Mouse (Mus musculus): Measurements from ENCODE around the gene Scamp3.
A peak's percentile ranks its signal among the peaks of the same experiment; 100 is the strongest.
"Not testable (repeated sequence)": the region's sequence is repeated elsewhere in the genome, so short reads cannot be mapped to it uniquely, and the experiment has no call there.

Gene Scamp3

DNA sequence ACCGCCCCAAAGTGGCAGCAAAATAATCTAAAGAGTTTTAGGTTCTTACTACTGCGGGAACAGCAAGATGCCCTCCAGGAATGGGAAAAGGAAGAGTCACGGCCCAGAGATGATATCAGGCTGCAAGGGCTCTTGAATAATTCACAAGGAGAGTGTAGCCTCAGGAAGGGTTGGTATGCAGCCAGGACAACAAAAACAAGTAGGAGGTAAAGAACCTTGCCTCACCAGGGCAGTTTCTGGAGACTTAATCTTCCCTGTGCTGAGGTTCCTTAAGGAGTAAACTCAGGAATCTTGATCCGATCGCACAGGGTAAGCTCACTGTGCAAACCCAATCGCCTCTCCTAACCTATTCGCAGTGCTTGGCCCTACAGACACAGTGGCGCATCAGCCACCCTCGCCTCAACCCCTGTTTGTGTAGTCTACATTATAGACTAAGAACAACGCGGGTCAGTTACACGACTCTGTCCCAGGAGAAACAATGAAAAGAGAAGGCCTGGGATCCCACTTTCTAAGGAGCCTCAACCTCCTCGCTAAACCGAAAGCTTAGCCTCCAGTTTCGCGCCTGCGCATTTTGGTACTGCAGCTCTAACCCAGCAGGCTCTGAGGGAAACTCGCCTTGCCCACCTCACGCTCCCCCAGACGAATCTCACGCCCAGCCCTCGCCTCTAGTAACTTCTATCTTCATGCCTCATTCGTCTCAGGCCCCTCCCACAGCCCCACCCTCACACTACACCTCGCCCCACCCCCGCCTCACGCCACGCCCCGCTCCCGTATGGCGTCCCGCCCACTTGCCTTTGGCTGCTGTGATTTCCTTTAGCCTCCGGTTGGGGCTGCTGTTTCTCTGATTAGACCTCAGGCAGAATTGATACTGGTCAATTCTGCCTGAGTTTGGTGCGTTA is 19.0 kb downstream of the Scamp3 start:
- peak; percentile 95 for DNase-seq (ENCODE audit: low read depth, low spot score)

DNA sequence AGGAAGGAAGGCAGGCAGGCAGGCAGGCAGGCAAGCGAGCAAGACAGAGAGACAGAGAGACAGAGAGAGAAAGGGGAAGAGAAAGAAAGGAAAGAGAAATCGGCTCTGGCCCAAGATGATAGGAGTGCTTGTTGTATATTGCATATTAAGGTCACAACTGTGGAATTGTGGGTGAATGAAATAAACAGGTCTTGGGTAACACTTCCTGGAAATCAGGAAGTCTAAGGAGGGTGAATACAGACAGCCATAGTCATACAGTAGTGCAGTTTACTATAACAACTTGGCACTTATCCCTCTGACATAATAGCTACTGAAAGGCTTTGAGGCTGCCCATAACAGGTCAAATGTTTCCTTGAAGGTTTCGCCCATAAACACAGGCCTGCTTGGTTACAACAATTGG is 22.6 kb downstream of the Scamp3 start:
- DNase-seq (ENCODE audit: low read depth, low spot score): no peak

DNA sequence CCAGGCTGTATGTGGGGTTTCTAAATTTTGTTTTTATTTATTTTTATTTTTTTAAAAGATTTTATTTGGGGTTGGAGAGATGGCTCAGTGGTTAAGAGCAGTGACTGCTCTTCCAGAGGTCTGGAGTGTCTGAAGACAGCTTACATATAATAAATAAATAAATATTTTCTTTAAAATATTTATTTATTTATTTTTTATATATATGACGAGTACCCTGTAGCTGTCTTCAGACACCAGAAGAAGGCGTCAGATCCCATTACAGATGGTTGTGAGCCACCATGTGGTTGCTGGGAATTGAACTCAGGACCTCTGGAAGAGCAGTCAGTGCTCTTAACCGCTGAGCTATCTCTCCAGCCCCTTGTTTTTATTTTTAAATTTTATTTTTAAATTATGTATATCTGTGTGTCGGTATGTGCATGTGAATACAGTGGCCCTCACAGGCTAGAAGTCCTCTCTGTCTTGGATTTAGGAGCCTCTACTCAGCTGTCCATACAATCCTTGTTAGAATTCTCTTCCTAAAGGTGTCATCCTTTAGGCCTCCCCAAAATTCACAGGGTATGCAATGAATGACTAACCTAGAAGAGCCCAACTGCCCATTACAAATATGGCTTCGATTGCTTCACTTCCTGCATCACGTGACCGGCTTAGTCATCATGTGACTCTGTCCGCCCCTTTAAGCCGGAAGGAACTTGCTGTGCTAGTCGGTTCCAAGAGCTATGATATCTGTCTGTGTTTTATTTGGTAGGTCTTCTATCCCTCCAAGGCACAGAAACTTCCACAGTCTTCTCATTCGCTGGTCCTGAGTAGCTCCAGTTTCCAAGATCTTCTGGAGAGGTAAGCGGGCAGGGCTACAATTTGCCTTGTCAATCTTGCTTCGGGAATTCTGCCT is 25.2 kb downstream of the Scamp3 start, which contains the start of gene Gba:
Gba (plus strand) TSS at position 676 of the 889 bp plus-strand sequence.
- DNase-seq (ENCODE audit: low read depth, low spot score): peak; percentile 90

DNA sequence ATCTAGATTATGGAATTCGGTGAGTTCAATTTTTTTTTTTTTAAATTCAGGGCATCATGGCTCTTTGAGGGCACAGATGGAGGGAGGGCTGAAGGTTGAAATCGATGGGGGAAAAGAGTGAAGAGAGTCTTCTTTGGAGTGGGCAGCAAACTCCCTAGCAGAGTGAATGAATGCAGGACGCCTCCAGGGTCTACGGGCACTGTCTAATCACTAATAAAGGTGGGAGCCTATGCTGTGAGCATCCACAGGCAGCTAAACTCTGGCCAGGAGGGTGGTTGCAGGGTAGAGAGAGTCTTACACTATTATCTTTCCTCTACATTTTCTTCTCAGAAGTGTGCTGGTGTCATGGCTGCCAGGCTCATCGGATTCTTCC is 25.9 kb downstream of the Scamp3 start:
- DNase-seq (ENCODE audit: low read depth, low spot score): no peak

DNA sequence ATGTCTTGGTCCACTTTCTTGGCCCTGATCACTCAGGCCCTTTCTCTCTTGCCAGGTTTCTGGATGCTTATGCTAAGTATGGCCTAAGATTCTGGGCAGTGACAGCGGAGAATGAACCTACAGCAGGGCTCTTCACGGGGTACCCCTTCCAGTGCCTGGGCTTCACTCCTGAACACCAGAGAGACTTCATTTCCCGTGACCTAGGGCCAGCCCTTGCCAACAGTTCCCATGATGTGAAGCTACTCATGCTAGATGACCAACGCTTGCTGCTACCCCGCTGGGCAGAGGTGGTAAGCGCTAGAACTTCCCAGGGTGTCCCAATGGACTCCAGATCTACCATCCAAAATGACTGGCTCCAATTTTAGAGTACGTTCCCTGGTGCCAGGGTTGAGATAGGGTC is 28.8 kb downstream of the Scamp3 start:
- no peak for DNase-seq (ENCODE audit: low read depth, low spot score)

DNA sequence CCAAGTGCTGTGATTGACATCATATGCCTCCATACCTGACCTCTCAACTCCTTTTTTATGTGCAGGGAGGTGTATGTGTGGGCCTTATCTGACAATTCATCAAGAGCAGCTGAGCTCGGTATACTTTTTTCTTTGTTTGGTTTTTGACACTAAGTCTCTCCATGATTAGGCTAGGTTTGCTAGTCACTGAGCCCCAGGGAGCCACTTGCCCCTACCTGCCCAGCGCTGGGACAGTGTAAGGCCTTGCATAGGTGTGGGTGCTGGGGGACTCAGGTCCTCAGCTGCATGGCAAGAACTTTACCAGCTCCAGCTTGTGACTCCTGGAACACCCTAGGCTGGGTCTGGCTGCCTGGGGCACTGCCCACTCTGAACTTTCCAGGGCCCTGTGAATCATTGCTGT is 29.4 kb downstream of the Scamp3 start:
- no peak for DNase-seq (ENCODE audit: low read depth, low spot score)

DNA sequence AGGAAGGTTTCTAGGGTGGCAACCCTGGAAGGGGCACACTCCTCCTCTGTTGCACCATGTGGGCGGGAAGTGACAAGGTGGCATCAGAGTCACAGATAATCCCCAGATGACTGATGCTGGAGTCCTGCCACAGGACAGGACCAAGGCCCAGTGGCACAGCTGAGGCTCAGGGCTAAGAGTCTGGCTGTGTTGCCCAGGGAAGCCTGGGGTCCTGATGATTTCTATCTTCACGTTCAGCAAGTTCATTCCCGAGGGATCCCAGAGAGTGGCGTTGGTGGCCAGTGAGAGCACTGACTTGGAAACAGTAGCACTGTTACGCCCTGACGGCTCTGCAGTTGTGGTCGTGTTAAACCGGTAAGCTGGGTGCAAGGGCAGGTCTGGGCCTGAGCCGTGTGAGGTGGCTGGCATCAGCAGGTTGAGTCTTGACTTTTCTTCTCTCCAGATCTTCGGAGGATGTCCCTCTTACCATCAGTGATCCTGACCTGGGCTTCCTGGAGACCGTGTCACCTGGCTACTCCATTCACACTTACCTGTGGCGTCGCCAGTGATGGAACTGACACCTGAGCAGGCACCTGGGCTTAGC is 30.9 kb downstream of the Scamp3 start:
- no peak for DNase-seq (ENCODE audit: low read depth, low spot score)

DNA sequence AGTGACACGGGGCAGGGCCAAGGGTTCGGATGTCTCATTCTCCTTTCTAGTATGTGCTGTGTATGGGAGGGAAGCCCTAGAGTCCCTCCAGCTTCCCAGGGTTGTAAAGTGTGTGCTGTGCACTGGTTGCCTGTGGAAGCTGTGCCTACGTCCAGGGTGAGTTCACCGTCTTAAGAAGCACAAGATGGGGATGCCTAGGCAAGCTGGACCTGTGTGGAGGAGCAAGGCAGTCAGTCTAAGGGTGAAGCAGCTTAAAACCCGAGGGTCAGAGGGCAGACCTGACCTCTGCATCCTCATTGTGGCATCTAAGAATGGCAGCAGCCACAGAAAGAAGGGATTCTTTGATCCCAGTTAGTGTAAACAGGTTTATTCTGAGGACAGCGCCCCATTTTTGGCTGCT is 31.5 kb downstream of the Scamp3 start:
- no peak for DNase-seq (ENCODE audit: low read depth, low spot score)

DNA sequence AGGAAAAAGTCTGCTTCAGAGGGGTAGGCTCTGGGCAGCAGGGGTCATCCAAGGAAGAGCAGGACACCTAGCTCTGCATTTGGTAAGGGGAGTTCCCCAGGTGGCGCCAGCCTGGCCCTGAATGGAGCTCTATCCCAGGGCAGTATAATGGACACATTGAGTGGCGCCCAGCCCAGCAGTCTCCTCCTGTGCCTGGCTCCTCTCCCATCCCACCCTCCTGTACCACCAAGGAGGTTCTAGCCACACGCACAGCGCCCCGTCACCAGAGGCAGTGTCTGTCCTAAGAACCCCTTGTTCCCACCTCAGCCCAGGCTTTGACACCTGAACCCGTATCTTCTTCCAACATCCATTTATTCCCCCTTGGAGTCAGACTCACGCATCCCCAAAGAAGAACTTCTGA is 32.5 kb downstream of the Scamp3 start:
- no peak for DNase-seq (ENCODE audit: low read depth, low spot score)

DNA sequence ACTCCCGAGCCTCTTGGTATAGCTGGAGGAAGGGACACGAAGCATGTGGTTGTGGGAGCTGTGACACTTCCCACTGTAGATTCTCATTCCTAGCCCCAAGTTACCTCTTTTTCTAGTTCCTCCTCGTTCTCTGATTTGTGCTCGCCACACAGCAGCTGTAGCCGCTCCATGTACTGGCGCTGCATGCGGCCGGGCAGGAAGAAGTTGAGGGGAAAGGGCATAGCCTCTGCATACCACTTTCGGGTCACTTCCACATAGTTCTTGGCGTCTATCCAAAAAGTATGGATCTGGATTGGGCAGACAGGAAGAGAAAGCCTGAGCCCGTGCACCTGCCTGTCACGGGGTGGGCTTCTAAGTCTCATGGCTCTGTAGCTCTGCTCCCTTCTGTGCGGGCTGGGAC is 32.9 kb downstream of the Scamp3 start:
- no peak for DNase-seq (ENCODE audit: low read depth, low spot score)

DNA sequence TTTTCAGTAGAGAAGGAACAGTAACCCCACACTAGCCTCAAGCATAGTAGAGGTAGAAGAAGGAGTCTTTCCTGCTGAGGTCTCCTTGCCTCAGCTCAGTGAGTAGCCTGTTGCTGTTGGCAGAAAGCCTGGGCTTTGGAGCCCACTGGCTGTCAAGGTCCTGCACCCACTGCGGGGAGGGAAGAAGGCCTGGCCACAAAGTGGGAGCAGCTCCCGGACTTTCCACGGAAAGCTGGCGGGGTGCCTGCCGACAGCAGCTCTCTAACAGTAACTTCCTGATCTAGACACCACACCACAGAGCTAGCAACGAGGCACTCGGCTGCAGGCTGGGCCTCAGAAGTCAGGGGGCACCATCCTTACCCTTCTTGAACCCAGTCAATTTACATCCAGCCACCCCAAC is 33.5 kb downstream of the Scamp3 start:
- no peak for DNase-seq (ENCODE audit: low read depth, low spot score)

DNA sequence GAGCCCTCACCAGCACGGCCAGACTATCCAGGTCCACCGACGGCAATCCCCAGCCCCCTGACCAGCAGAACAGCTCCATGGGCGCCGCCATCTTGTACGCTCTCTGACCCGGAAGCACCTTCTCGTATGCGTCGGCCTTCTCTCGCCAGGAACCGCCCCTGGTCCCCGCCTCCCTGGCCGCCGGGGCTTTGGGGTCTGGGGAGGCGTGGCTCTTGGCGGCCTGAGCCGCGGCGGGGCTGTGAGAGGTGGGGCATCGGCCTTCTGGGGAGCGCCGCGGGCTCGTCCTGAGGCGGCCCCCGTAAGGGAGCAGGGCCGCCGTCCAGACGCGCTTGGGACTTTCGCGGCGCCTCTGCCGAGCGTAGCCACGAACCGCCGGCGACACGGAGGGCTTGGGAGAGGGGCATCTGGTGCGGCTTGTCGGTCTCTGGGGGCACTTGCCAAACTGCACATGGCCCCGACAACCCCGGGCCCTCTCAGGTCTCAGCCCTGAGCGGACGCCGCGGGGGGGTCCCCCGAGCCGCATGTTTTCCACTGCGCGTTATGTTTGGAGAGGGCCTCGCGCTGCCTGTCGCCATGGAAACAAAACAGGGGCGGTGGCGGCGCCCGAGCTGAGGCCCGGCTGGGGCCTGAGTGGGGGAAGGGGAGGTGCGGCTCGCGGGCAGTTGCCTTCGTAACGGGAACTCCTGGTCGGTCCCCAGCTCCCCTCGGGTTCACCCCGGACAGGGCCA is 36.7 kb downstream of the Scamp3 start:
- peak; percentile 95 for DNase-seq (ENCODE audit: low read depth, low spot score)

DNA sequence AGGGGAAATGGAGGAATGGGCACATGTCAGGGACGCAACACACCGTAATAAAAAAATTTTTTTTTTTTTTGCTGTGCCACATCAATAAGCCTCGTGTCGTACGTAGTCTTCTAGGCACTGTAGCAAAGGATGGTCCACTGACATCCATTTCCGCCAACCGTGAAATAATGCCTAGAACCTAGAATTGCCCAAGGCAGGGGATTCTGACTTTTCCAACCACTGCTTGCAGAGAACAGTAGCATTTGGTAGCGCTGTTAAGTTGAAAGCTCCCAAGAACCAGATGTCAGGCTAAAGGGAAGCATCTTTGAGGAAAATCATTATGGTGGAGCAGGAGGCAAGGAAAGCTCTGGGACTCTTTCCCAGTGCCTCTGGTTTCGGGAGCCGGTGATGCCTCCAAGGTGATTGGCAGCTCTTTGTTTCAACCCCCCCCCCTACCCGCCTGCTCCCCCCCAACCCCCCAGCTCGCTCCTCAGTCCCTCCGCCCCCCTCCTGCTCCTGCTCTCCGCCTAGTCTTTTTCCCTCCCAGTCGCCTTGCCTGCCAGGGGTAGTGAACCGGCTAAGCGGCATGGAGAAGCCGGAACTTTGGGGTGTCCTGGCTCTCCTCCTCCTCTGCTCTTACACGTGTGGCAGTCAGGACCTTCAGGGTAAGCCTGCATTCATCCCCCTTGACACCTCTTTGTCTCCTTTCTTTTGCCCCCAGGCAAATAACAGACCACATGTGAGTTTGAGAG is 37.6 kb downstream of the Scamp3 start, which contains the start of gene Thbs3:
Thbs3 (plus strand) TSS at position 500 of the 731 bp plus-strand sequence.
- DNase-seq (ENCODE audit: low read depth, low spot score): peak; percentile 60

DNA sequence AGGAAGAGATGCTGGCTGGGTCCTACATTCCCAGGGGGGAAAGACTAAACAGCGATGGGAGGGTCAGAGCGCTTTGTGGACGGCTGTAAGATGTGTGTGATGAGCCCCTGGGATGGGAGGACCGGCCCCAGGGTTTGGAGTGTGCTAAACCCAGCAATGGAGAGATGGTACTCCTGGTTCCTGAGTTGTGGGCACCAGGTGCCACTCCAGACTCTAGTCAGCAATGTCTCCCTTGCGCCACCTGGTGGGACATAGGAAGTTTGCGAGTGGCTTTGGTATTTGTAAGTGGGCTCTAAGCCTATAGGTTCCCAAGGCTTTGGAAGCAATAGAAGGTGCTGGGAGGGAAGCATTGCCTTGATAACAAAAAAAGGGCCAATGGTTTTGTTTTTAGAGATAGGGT is 38.6 kb downstream of the Scamp3 start:
- DNase-seq (ENCODE audit: low read depth, low spot score): peak; percentile 92

DNA sequence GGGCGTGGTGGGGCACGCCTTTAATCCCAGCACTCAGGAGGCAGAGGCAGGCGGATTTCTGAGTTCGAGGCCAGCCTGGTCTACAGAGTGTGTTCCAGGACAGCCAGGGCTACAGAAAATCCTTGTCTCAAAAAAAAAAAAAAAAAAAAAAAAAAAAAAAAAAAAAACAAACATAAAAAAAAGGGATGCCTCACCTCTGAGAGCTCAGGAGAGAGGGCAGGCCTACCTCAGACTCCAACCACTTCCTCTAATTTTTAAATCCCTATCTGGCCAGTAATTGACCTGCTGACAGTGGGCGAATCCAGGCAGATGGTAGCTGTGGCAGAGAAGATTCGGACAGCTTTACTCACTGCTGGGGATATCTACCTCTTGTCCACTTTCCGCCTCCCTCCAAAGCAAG is 39.1 kb downstream of the Scamp3 start:
- not testable (repeated sequence) for DNase-seq (ENCODE audit: low read depth, low spot score)

DNA sequence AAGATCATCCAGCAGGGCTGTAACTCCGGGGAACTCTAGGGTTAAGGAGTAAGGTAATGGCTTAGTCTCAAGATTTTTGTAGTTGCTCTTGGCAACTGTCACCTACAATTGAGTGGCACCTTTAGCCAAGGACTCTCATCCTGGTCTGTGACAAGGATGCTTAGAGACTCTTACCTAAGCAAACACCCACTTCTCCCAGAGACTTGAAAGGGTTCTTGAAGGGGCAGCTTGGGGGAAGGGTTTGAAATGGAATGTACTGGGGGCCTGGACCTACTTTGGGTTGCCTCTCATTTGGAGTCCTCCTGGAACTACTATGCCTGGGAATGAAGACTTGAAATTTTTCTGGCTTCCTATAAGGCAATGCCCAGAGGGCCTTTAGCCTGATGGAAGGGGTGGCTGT is 41.0 kb downstream of the Scamp3 start:
- no peak for DNase-seq (ENCODE audit: low read depth, low spot score)

DNA sequence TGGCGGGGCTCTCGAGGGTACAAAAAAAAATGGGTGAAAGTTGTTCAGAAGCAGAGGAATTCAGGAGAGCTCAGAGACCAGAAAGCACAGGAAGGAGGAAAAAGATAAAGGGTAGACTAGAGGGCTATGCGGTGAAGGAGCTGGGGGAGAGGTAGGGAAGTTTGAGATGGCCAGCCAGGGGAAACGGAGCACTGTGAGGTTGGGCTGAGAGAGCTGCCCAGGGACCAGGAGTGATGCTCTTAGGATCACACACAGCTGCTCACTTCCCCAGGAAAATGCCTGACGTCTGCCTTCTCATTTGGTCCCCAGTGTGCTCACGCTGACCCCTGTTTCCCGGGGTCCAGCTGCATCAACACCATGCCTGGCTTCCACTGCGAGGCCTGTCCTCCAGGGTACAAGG is 42.3 kb downstream of the Scamp3 start:
- DNase-seq (ENCODE audit: low read depth, low spot score): no peak

DNA sequence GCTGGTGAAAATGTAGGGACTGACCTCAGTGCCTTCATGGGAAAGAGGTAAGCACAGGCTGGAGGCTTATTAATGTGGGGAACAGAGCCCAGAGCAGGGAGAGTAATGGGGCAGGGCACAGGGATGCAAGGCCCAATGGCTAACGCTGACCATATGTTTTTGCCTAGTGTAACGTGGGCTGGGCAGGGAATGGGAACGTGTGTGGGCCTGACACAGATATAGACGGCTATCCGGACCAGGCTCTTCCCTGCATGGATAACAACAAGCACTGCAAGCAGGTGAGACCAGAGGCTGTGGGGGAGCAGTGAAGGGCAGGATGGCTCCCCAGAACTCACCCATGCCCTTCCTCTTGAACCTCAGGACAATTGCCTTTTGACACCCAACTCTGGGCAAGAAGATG is 43.9 kb downstream of the Scamp3 start:
- DNase-seq (ENCODE audit: low read depth, low spot score): no peak

DNA sequence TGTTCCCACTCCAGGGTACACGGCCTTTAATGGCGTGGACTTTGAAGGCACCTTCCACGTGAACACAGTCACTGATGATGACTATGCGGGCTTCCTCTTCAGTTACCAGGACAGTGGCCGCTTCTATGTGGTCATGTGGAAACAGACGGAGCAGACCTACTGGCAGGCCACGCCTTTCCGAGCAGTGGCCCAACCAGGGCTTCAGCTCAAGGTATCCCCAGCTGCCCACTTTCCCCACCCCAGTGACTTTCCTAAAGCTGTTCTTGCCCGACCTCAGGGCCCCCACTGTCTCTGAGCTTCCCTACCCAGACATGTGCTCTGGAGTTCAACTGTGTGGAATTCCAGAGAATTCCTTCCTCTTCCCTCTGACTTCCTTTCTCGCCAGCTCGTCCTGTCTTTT is 47.5 kb downstream of the Scamp3 start:
- no peak for DNase-seq (ENCODE audit: low read depth, low spot score)

DNA sequence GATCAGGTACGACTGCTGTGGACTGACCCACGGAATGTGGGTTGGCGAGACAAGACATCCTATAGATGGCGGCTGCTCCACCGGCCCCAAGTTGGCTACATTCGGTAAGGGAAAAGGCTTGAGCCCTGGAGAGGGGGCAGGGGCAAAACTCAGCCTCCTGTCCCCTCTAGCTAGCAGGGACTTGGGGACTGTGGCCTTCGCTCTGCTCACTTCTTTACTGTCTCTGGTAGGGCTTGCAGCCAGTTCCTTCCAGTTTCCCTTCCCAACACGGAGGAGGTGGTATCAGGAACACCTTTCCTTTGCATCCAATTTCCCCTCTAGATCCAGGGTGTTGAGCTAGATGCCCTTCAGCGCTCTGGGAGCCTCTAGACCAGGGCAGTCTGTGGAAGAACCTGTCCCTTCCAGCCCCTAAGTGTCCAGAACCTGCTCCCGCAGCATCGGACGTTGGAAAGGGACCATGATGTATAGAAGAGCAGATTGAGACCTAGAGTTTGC is 48.1 kb downstream of the Scamp3 start:
- DNase-seq (ENCODE audit: low read depth, low spot score): no peak

DNA sequence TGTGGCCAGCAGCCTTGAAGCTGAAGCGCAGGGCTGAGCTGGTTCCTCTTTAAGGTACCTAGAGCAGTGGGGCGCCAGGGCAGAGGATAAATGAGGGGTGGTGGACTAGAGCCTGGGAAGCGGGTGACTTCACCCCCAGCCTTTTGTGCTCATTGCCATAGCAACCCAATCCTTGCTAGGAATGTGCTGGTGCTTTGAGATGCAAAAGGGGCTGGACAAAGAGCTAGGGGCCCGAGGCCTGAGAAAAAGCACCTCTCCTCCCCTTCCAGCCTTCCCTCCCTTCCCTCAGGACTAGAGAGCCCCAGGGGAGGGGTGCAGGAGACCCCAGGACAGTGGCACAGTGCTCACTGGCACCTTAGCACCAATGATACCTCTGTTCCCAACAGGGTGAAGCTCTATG is 48.6 kb downstream of the Scamp3 start:
- DNase-seq (ENCODE audit: low read depth, low spot score): peak; percentile 84

Data from mesoderm, embryonic 11.5 days (tissue).